Mouse (Mus musculus): ENCODE measurements around the gene Ubash3a. TPM values are rescaled to one million over a fixed set of nuclear protein-coding genes. Genes with fewer than 3 reads are reported as not detected.

The Ubash3a gene
- total and polyA plus RNA-seq, 3 experiments = 27.6 to 57.4 (median 30.2) TPM

- TF ChIP-seq UBTF (IDR thresholded peaks at IDR 0.05; ENCODE audit: borderline replicate concordance, insufficient read depth, low read depth, low read length) (no peak), ZMIZ1 (IDR thresholded peaks at IDR 0.05; ENCODE audit: low read depth, low read length) (0 out of 2 replicates have a peak, but pooled peaks have one; percentile 47), ZNF384 (IDR thresholded peaks at IDR 0.05; ENCODE audit: low read depth, low read length) (no peak)
Observed at GRCm38 (mm10) chr17:31207771-31208334, at the start of gene Ubash3a (continued).

- Histone ChIP-seq H3K4me3 (ENCODE audit: control insufficient read depth in 1 of 2, insufficient read depth in 1 of 2, low read depth in 2 of 2, low read length in 2 of 2) (no peak overlapping the region), H3K9me3 (replicated peaks; ENCODE audit: insufficient read depth, low read length) (no peaks in the 10 kb centered on the region), H3K79me2 (ENCODE audit: control insufficient read depth, insufficient read depth, low read length, poor library complexity) (no peaks in the 10 kb centered on the region), H3K4me1 (ENCODE audit: control insufficient read depth in 1 of 2, insufficient read depth in 2 of 2, low read length in 2 of 2) (peaks cover 0 to 3% of the 10 kb centered on the region in 2 experiments; a peak in 1 of 4 replicates), H3K36me3 (ENCODE audit: control insufficient read depth in 1 of 2, insufficient read depth in 2 of 2, low read length in 2 of 2) (no peaks in the 10 kb centered on the region), H3K27ac (ENCODE audit: control insufficient read depth, low read depth, low read length) (no peak overlapping the region), H3K9ac (ENCODE audit: control insufficient read depth, low read depth, low read length, poor library complexity, severe bottlenecking) (no peak overlapping the region), H3K27me3 (ENCODE audit: control insufficient read depth in 1 of 2, insufficient read depth in 2 of 2, low read length in 2 of 2) (peaks cover 2 to 3% of the 10 kb centered on the region in 2 experiments; a peak in 3 of 4 replicates)
- DNase-seq (ENCODE audit: low read depth, low spot score) = no peak
- TF ChIP-seq UBTF (IDR thresholded peaks at IDR 0.05; ENCODE audit: borderline replicate concordance, insufficient read depth, low read depth, low read length) = no peak
- TF ChIP-seq EP300 (IDR thresholded peaks at IDR 0.05; ENCODE audit: low read depth in 1 of 2, low read length in 2 of 2) = no peak
- no peak for TF ChIP-seq CHD1 (IDR thresholded peaks at IDR 0.05; ENCODE audit: low read depth, low read length)
- no peak for TF ChIP-seq SMC3 (IDR thresholded peaks at IDR 0.05; ENCODE audit: low read depth, low read length)
- TF ChIP-seq TBP (IDR thresholded peaks at IDR 0.05; ENCODE audit: low read depth, low read length) = no peak
- TF ChIP-seq MAX (IDR thresholded peaks at IDR 0.05; ENCODE audit: low read length) = no peak
- TF ChIP-seq NELFE (IDR thresholded peaks at IDR 0.05; ENCODE audit: low read depth, low read length) = no peak
- no peak for TF ChIP-seq GABPA (IDR thresholded peaks at IDR 0.05; ENCODE audit: low read depth, low read length)
Observed at GRCm38 (mm10) chr17:31157921-31158320, 49.8 kb upstream of the Ubash3a start.

GRCm38 (mm10) chr17:31160291-31160690 lies 47.4 kb upstream of the Ubash3a start:
- H3K9me3 ChIP-seq (replicated peaks; ENCODE audit: insufficient read depth, low read length) = no peaks in the 10 kb centered on the region
- H3K9ac ChIP-seq (ENCODE audit: control insufficient read depth, low read depth, low read length, poor library complexity, severe bottlenecking) = no peak overlapping the region
- H3K4me1 ChIP-seq (ENCODE audit: control insufficient read depth in 1 of 2, insufficient read depth in 2 of 2, low read length in 2 of 2) = no peaks in the 10 kb centered on the region
- no peak overlapping the region for H3K27ac ChIP-seq (ENCODE audit: control insufficient read depth, low read depth, low read length)
- no peaks in the 10 kb centered on the region; a peak in 1 of 4 replicates for H3K27me3 ChIP-seq (ENCODE audit: control insufficient read depth in 1 of 2, insufficient read depth in 2 of 2, low read length in 2 of 2)
- no peaks in the 10 kb centered on the region for H3K36me3 ChIP-seq (ENCODE audit: control insufficient read depth in 1 of 2, insufficient read depth in 2 of 2, low read length in 2 of 2)
- no peak for DNase-seq (ENCODE audit: low read depth, low spot score)
- TF ChIP-seq SMC3 (IDR thresholded peaks at IDR 0.05; ENCODE audit: low read depth, low read length) = no peak
- TF ChIP-seq HCFC1 (IDR thresholded peaks at IDR 0.05; ENCODE audit: low read depth, low read length) = no peak
- no peak for TF ChIP-seq ZNF384 (IDR thresholded peaks at IDR 0.05; ENCODE audit: low read depth, low read length)
- no peak for TF ChIP-seq ZC3H11A (IDR thresholded peaks at IDR 0.05; ENCODE audit: low read depth, low read length)
- no peak for TF ChIP-seq MAX (IDR thresholded peaks at IDR 0.05; ENCODE audit: low read length)
- no peak for TF ChIP-seq USF2 (IDR thresholded peaks at IDR 0.05; ENCODE audit: borderline replicate concordance in 1 of 2, insufficient read depth in 1 of 2, low read depth in 1 of 2, low read length in 2 of 2)
- TF ChIP-seq RCOR1 (IDR thresholded peaks at IDR 0.05; ENCODE audit: low read depth, low read length) = no peak
- TF ChIP-seq MAFK (IDR thresholded peaks at IDR 0.05; ENCODE audit: borderline replicate concordance, low read depth, low read length) = no peak
- no peak for TF ChIP-seq CHD1 (IDR thresholded peaks at IDR 0.05; ENCODE audit: low read depth, low read length)
- TF ChIP-seq NRF1 (IDR thresholded peaks at IDR 0.05; ENCODE audit: insufficient read depth, low read depth, low read length, poor library complexity, severe bottlenecking) = no peak
- TF ChIP-seq CHD2 (IDR thresholded peaks at IDR 0.05; ENCODE audit: low read length) = no peak
- no peaks in the 10 kb centered on the region for H3K79me2 ChIP-seq (ENCODE audit: control insufficient read depth, insufficient read depth, low read length, poor library complexity)
- H3K4me3 ChIP-seq (ENCODE audit: control insufficient read depth in 1 of 2, insufficient read depth in 1 of 2, low read depth in 2 of 2, low read length in 2 of 2) = no peak overlapping the region
